Mouse (Mus musculus): ENCODE measurements at regions not wholly inside any gene's neighbourhood (a gene's known extent, or its start where the extent isn't known, plus 50 kb on each side); places are given as distances from the start of the nearest gene placed in this dataset.
A peak's percentile ranks its signal among the peaks of the same experiment; 100 is the strongest.

GRCm38 (mm10) chr7:136445091-136445490 is 449.3 kb upstream of the Mgmt start:
- H3K27ac ChIP-seq: no peak overlapping the region
- no peaks in the 10 kb centered on the region for H3K4me1 ChIP-seq (ENCODE audit: control insufficient read depth, insufficient read depth, low read length)
- intact Hi-C loops (cut with DNase I): no loop called here
- H3K4me3 ChIP-seq: no peak overlapping the region
- H3K36me3 ChIP-seq (ENCODE audit: control insufficient read depth, insufficient read depth, low read length): no peaks in the 10 kb centered on the region
- H3K79me2 ChIP-seq (replicated peaks; ENCODE audit: control insufficient read depth, insufficient read depth, low read length): no peaks in the 10 kb centered on the region
- H3K9ac ChIP-seq (ENCODE audit: low read depth, low read length): no peak overlapping the region
- WGBS: 82% methylated on average over 6 of the region's 6 CpGs
- TF ChIP-seq POLR2A (IDR thresholded peaks at IDR 0.05; ENCODE audit: insufficient read depth, low read depth, low read length) (no peak), CTCF (IDR thresholded peaks at IDR 0.05) (no peak), EP300 (IDR thresholded peaks at IDR 0.05; ENCODE audit: insufficient read depth, low read depth, low read length) (no peak)
- no peaks in the 10 kb centered on the region for H3K27me3 ChIP-seq (ENCODE audit: control insufficient read depth, insufficient read depth, low read length)
- no peak for DNase-seq

GRCm38 (mm10) chr7:136449286-136449685 is 445.1 kb upstream of the Mgmt start:
- no peaks in the 10 kb centered on the region for H3K79me2 ChIP-seq (replicated peaks; ENCODE audit: control insufficient read depth, insufficient read depth, low read length)
- no peak overlapping the region for H3K27ac ChIP-seq
- no peak overlapping the region for H3K9ac ChIP-seq (ENCODE audit: low read depth, low read length)
- H3K4me3 ChIP-seq: no peak overlapping the region
- 92% methylated on average over 1 of the region's 1 CpGs for WGBS
- H3K27me3 ChIP-seq (ENCODE audit: control insufficient read depth, insufficient read depth, low read length): no peaks in the 10 kb centered on the region
- no peak for TF ChIP-seq POLR2A (IDR thresholded peaks at IDR 0.05; ENCODE audit: insufficient read depth, low read depth, low read length)
- no peak for TF ChIP-seq CTCF (IDR thresholded peaks at IDR 0.05)
- no peak for TF ChIP-seq EP300 (IDR thresholded peaks at IDR 0.05; ENCODE audit: insufficient read depth, low read depth, low read length)
- H3K36me3 ChIP-seq (ENCODE audit: control insufficient read depth, insufficient read depth, low read length): no peaks in the 10 kb centered on the region
- no peaks in the 10 kb centered on the region for H3K4me1 ChIP-seq (ENCODE audit: control insufficient read depth, insufficient read depth, low read length)
- peak in 1 of 2 experiments; percentile 8 for DNase-seq
- intact Hi-C loops (cut with DNase I): no loop called here

GRCm38 (mm10) chr7:136451672-136452361 is 442.6 kb upstream of the Mgmt start:
- TF ChIP-seq CTCF (IDR thresholded peaks at IDR 0.05): no peak
- no peak for TF ChIP-seq EP300 (IDR thresholded peaks at IDR 0.05; ENCODE audit: insufficient read depth, low read depth, low read length)
- no peak for TF ChIP-seq POLR2A (IDR thresholded peaks at IDR 0.05; ENCODE audit: insufficient read depth, low read depth, low read length)
- H3K36me3 ChIP-seq (ENCODE audit: control insufficient read depth, insufficient read depth, low read length): no peaks in the 10 kb centered on the region

GRCm38 (mm10) chr7:136452561-136452960 is 441.9 kb upstream of the Mgmt start:
- no peak overlapping the region for H3K27ac ChIP-seq
- no peaks in the 10 kb centered on the region for H3K36me3 ChIP-seq (ENCODE audit: control insufficient read depth, insufficient read depth, low read length)
- intact Hi-C loops (cut with DNase I): no loop called here
- H3K4me3 ChIP-seq: no peak overlapping the region
- H3K4me1 ChIP-seq (ENCODE audit: control insufficient read depth, insufficient read depth, low read length): peaks cover 2% of the 10 kb centered on the region; the same call in 1 of the 2 replicates
- DNase-seq: no peak
- H3K79me2 ChIP-seq (replicated peaks; ENCODE audit: control insufficient read depth, insufficient read depth, low read length): no peaks in the 10 kb centered on the region
- TF ChIP-seq CTCF (IDR thresholded peaks at IDR 0.05) (no peak), POLR2A (IDR thresholded peaks at IDR 0.05; ENCODE audit: insufficient read depth, low read depth, low read length) (no peak), EP300 (IDR thresholded peaks at IDR 0.05; ENCODE audit: insufficient read depth, low read depth, low read length) (no peak)
- no peaks in the 10 kb centered on the region for H3K27me3 ChIP-seq (ENCODE audit: control insufficient read depth, insufficient read depth, low read length)
- WGBS: 85% methylated on average over 5 of the region's 5 CpGs
- H3K9ac ChIP-seq (ENCODE audit: low read depth, low read length): no peak overlapping the region

More at GRCm38 (mm10) chr7:136451672-136452361, 442.6 kb upstream of the Mgmt start:
- Histone ChIP-seq H3K4me1 (ENCODE audit: control insufficient read depth, insufficient read depth, low read length) (peaks cover 2% of the 10 kb centered on the region; the same call in 1 of the 2 replicates), H3K4me3 (no peak overlapping the region), H3K27ac (no peak overlapping the region), H3K79me2 (replicated peaks; ENCODE audit: control insufficient read depth, insufficient read depth, low read length) (no peaks in the 10 kb centered on the region), H3K9ac (ENCODE audit: low read depth, low read length) (no peak overlapping the region), H3K27me3 (ENCODE audit: control insufficient read depth, insufficient read depth, low read length) (no peaks in the 10 kb centered on the region)
- intact Hi-C loops (cut with DNase I): no loop called here
- 86% methylated on average over 8 of the region's 8 CpGs for WGBS
- no peak for DNase-seq

- DNase-seq: no peak
- WGBS: 65% methylated on average over 7 of the region's 7 CpGs
- no peak overlapping the region for H3K9ac ChIP-seq (ENCODE audit: low read depth, low read length)
- no peaks in the 10 kb centered on the region for H3K27me3 ChIP-seq (ENCODE audit: control insufficient read depth, insufficient read depth, low read length)
- no peak overlapping the region for H3K4me3 ChIP-seq
- H3K79me2 ChIP-seq (replicated peaks; ENCODE audit: control insufficient read depth, insufficient read depth, low read length): no peaks in the 10 kb centered on the region
- no peaks in the 10 kb centered on the region for H3K36me3 ChIP-seq (ENCODE audit: control insufficient read depth, insufficient read depth, low read length)
- TF ChIP-seq CTCF (IDR thresholded peaks at IDR 0.05) (no peak), POLR2A (IDR thresholded peaks at IDR 0.05; ENCODE audit: insufficient read depth, low read depth, low read length) (no peak), EP300 (IDR thresholded peaks at IDR 0.05; ENCODE audit: insufficient read depth, low read depth, low read length) (no peak)
- H3K4me1 ChIP-seq (ENCODE audit: control insufficient read depth, insufficient read depth, low read length): peaks cover 2% of the 10 kb centered on the region; the same call in 1 of the 2 replicates
- intact Hi-C loops (cut with DNase I): no loop called here
- H3K27ac ChIP-seq: no peak overlapping the region
These were observed 437.2 kb upstream of the Mgmt start for GRCm38 (mm10) chr7:136457171-136457570.

- peaks cover 2% of the 10 kb centered on the region; the same call in 1 of the 2 replicates for H3K4me1 ChIP-seq (ENCODE audit: control insufficient read depth, insufficient read depth, low read length)
- TF ChIP-seq CTCF (IDR thresholded peaks at IDR 0.05) (no peak), POLR2A (IDR thresholded peaks at IDR 0.05; ENCODE audit: insufficient read depth, low read depth, low read length) (no peak), EP300 (IDR thresholded peaks at IDR 0.05; ENCODE audit: insufficient read depth, low read depth, low read length) (no peak)
- no peak overlapping the region for H3K27ac ChIP-seq
- DNase-seq: no peak
- no peak overlapping the region for H3K4me3 ChIP-seq
- no peaks in the 10 kb centered on the region for H3K36me3 ChIP-seq (ENCODE audit: control insufficient read depth, insufficient read depth, low read length)
- WGBS: 86% methylated on average over 10 of the region's 10 CpGs
- no peaks in the 10 kb centered on the region for H3K27me3 ChIP-seq (ENCODE audit: control insufficient read depth, insufficient read depth, low read length)
- no peaks in the 10 kb centered on the region for H3K79me2 ChIP-seq (replicated peaks; ENCODE audit: control insufficient read depth, insufficient read depth, low read length)
- intact Hi-C loops (cut with DNase I): no loop called here
- H3K9ac ChIP-seq (ENCODE audit: low read depth, low read length): no peak overlapping the region
These were observed 436.5 kb upstream of the Mgmt start for GRCm38 (mm10) chr7:136457867-136458448.
